Mouse (Mus musculus): ENCODE results near the gene Lbx2.

Gene Lbx2

DNA sequence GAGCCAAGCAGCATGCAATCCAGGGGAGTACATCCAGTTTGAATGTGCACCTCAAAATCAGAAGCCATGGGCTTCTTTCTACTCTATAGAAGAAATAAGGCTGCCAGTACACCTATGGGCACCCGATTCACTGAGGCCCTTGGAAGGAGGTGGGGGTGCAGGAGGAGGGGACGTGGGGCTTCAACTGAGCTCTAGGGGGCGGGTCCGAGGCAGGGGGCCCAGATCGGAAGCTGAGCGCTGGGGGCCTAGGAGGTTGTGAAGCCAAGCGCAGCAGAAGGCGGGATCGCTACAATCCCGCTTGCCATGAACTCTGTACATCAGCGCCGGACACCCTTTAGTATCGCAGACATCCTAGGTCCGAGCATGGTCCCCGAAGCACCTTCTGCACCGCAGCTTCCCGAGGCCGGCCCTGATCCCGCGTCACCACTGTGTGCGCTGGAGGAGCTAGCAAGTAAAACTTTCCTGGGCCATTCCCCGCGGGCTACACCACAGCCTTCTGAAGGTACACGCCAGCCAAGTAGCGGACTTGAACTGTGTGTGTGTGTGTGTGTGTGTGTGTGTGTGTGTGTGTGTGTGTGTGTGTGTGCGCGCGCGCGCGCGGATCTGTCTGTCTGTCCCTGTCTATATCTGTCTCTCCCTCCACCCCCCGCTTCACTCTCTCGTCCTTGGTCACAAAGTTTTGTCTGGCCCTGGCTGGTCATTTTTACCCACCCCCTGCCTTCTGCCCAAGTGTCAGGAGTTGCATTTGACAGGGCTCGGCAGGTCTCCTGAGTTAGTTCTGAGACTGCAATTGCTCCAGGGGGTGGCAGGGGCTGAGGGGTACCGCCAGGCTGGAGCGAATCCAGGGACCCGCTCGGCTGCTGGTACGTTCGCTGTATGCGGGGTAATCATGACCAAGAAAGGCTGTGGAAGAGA is at the start of gene Lbx2:
Lbx2 (plus strand) TSS at position 247 of the 915 bp plus-strand sequence.
- DNase-seq: no peak

DNA sequence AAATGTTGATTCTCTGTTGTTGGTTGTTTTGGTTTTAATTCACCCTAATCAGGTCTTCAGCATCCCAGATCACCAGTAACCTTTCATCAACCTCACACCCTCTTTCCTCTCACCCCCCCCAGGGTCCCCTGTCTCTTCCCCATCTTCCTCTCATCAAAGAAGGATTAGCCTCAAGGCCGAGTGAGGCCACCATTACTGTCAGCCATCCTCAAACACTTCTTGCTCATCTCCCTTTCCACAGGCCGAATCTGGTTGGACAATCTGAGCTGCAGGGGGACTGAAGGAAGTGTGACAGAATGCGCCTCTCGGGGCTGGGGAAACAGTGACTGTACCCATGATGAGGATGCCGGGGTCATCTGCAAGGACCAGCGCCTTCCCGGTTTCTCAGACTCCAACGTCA is 49.0 kb upstream of the Lbx2 start:
- DNase-seq: no peak

DNA sequence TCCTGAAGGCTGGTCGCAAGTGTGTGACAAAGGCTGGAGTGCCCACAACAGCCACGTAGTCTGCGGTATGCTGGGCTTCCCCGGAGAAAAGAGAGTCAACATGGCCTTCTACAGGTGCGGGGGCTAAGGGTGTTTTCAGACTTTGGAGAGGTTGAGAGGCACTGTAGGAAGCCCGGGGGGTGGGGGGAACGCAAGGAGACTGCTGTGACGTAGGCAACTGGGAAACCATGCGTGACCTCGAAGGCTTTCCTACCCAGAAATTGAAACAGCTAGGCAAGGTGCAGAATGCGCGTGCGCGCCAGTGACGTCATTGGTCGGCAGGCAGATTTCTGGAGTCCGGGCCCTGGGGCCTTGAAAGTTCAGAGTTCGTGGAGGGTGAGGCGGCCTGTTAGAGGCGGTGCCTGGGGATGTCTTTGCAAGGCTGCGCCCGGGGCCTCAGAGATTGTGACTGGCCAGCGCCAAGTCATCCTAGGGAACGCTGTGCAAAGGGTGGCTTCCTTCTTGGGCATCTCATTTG is 47.6 kb upstream of the Lbx2 start:
- DNase-seq: peak; percentile 93 to 97

DNA sequence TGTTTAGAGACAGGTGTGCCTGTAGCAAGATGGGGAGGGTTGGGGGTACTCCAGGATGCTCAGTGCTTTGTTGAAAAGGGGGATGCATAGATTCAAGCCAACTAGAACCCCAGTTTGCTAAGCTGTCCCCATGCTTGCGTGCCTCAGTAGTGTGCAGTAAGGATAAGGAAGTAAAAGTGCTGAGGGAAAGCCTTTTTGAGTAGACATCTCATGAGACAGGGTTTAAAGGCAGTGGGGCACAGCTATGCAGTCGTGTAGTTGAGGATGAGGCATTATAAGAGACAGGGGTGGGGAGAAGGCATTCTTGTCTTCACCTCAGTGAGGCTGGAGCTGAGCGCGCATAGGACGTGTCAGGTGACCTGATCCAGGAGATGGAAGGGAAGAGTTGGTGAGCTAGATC is 45.6 kb upstream of the Lbx2 start:
- no peak for DNase-seq

DNA sequence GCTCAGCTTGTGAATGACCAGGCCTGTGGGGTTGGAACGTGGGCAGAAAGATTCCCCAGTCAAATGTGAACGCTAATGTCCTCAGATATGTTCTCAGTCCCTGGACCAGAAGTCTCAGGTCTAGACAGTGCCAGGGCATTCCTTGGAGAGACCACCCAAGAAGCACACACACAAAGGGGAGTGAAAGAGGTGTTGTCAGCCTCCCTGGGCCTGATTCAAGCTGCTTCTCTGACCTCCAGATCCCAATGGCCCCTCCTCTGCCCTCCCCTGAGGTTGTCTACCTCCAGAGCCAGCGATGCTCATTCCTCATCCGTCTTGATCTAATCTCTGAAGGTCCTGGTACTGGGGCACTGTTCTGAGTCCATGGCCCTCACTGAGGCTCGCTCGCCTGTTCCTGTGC is 42.6 kb upstream of the Lbx2 start:
- DNase-seq: no peak

DNA sequence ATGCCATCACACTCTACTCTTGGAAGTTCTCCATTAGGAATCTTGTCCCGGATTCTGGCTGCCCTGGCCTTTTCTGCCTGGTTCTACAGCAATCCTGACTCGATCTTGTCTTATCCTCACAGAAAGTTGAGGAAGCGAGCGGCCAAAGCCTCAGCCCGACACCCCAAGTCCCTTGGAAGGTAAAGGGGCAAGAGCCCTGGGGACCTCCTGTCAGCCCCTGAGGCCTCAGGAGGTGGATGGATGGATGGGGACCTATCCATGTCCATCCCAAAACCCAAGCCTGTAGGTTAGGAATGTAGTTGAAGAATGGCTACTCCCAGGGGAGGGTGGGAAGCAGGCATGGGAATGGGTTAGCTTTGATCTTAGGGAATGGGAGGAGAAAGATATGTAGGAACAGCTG is 42.2 kb upstream of the Lbx2 start:
- no peak for DNase-seq

DNA sequence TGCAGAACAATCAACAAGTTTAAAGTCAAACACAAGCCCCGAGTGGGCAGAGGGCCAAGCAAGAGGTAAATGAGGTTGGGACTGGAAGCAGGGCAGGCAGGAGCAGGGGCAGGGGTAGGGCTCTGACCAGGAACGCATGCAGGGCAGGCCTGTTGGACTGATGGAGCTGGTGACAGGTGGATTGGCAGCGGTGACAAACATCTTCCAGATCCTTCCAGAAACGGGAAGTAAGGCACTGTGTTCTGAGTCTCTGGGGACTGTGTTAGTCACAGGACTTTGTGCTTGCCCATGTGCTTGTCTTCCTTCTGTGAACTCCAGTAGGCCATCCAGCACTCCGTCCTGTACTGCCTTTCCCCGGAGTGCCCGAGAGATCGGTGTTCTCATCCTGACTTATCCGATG is 41.4 kb upstream of the Lbx2 start:
- no peak for DNase-seq

- no peak for DNase-seq
These were observed 36.8 kb upstream of the Lbx2 start for GRCm38 (mm10) chr6:83049367-83049766.

DNA sequence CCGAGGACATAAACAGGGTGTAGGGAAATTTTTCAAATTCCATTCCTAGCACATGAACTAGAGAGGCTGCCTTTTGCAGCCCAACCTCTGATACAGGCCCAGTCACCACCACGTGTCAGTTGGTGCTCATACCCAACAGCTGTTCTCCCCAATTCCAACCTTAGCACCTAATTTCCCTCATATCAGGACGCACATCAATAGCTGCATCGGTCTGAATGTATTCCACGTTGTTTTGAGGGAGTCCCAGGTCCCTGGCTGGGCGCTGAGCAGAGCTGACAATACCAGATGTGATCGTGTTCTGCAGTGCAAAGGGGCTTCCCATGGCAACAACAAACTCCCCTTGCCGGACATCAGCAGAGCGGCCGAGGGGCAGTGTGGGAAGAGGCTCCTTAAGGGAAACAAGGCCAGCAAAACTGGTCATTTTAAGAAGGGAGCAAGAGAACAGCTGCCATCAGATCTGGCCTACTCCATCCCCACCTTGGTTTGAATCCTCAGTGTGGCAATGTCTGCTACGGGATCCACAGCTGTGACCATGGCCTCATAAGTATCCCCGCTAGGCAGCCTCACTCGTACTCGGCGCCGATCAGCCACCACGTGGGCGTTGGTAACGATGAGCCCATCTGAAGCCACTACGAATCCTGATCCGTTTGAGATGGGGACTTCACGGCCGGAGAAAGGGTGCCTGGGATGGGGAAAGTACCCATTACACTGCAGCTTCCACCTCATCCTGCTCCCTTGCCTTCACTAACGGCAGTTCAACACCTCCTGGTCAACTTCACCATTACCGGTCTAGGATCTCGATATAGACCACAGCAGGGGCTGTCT is 32.8 kb upstream of the Lbx2 start:
- DNase-seq: no peak

- peak; percentile 97 to 98 for DNase-seq
These were observed 31.9 kb upstream of the Lbx2 start, which contains the start of gene Aup1 for GRCm38 (mm10) chr6:83054074-83054851. Gene Aup1 (plus strand): TSS chr6:83054521.

DNA sequence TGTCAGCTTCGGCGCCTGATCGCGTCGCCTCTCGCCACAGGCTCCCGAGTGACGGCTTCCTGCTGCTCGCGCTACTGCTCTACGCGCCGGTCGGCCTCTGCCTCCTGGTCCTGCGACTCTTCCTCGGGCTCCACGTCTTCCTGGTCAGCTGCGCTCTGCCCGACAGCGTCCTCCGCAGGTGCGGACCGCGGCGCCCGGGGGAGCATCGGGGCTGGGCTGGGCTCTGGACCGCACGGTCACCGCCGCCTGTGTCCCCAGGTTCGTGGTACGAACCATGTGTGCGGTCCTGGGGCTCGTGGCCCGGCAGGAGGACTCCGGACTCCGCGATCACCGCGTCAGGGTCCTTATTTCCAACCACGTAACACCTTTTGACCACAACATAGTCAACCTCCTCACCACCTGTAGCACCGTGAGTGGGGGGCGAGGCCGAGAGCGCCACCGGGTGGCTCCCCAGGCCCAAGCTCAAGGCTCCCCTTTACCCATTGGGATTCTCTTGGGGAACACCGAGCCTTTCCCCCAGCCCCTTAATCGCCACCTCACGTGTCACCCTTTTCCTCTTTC is 31.2 kb upstream of the Lbx2 start, which contains the start of gene Htra2:
Htra2 (minus strand) TSS at position 403 of the 561 bp plus-strand sequence.
- no peak for DNase-seq

DNA sequence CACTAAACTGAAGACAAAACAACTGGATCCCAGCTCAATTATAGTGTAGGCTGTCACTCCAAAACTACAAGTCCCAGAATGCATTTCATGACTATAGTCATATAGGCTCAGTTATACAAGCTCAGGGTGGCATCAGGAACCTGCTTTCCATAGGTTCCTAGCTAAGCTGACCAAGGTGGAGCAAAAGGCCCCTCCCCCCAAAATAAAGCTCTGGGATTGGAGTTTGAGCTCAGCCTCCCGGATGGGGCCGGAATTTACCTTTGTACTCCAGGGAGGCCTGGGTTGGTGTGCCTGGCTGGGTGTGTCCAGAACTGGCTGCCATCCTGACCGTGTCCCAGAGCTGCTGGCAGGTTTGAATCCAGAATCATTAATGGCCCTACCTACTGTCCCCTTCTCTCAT is 28.4 kb upstream of the Lbx2 start, which contains the start of gene Dqx1:
Dqx1 (plus strand) TSS at position 55 of the 400 bp plus-strand sequence.
- peak; percentile 85 to 87 for DNase-seq

DNA sequence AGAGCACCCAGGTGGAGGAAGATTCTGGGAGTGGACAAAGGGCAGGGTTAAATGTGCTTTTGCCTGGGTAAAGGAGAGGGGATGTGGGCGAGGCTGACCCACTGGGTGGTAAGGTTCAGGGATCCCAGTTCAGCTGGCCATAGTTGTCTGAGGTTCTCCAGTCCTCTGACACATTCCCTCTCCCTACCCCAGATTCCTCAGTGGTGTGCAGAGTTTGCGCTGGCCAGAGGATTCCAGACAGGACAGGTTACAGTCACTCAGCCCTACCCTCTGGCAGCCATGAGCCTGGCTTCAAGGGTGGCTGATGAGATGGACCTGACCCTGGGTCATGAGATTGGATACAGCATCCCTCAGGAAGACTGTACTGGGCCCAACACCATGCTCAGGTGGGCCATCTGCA is 27.4 kb upstream of the Lbx2 start:
- no peak for DNase-seq

- DNase-seq: no peak
These were observed 20.2 kb upstream of the Lbx2 start for GRCm38 (mm10) chr6:83065995-83066394.

DNA sequence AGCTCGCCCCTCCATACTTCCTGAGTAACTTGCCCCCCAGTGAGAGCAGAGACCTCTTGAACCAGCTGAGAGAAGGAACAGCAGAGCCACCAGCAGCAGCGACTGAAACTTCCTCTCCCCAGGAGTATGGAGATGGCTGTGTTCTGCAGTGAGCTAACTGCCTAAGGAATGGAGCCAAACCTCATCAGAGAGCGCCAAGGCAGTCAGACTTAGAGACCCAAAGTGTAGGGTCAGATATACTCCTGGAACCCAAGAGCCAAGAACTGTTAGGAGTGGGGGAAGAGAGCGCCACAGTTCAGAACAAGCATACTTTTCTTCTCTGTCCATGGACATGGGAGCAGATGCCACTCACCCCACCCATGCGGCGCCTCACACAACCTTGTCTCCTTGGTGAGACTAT is 19.7 kb upstream of the Lbx2 start:
- DNase-seq: no peak

- DNase-seq: no peak
These were observed 17.9 kb upstream of the Lbx2 start for GRCm38 (mm10) chr6:83068221-83068620.

DNA sequence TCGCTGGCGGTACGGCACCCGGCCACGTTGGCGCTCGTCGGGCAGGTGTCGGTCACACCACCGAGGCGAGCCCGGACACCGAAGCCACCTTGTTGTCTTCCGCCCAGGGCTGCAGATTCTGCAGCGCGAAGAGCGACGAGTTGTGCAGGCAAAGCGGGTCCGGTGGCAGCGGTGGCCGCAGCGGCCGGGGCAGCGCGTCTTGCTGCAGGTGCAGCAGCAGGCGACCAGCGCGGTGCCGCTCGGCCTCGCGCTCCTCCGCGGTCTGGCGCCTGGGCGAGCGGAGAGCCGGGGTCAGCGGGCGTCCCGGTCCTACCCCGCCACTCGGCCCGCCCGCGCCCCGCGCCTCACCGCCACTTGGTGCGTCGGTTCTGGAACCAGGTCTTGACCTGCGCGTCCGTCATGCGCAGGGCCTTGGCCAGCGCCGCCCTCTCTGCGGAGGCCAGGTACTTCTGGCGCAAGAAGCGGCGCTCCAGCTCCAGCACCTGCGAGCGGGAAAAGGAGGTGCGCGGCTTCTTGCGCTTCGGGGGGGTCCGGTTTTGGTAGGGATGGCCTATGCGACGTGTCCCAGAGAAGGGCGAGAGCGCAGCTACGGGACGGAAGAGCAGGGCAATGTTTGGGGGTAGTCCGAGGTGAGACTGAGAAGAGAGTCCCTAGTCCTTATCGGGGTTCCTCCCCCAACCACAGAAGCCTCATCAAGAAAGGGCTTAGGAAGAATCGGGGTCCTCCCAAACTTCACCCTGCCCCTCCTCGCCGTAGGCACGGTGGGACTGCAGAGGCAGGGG is 17.3 kb upstream of the Lbx2 start:
- DNase-seq: peak in 1 of 2 experiments; percentile 30

DNA sequence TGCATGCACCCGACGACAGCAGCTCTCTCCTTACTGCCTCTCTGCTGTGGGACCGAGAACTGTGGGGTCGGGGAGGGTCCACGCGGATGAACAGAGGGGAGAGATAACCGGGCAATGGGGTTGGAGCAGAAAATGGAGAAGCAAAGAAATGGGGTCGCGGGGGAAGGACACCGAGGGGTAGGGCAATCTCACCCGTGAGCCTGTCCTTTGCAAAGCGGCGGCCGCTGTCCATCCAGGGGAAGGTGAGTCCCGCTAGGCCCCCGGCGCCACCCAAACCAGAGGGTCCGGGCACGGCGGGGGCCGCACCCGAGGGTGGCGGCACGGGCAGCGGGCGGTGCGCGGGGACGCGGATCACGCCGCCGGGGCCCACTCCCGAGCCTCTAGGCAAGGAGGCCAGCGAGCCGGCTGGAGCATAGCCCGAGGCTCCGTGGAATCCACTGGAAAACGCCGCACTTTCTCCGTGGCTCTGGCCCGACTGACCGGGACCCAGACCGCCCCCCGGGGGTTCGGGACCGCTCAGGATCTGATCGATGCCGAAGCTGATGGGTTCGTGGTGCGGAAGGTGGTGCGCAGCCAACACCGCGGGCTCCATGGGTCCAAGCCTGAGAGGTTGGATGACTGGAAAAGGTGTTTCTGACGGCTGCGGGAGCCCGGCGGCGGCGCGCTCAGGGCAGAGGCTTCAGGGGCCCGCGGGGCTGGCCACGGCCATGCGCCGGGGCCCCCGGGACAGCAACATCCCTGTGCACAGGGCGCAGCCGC is 16.5 kb upstream of the Lbx2 start:
- no peak for DNase-seq

GRCm38 (mm10) chr6:83070247-83070310 is 16.1 kb upstream of the Lbx2 start, which contains the start of gene Tlx2:
Gene Tlx2 (minus strand): TSS chr6:83070293.
- DNase-seq: no peak

DNA sequence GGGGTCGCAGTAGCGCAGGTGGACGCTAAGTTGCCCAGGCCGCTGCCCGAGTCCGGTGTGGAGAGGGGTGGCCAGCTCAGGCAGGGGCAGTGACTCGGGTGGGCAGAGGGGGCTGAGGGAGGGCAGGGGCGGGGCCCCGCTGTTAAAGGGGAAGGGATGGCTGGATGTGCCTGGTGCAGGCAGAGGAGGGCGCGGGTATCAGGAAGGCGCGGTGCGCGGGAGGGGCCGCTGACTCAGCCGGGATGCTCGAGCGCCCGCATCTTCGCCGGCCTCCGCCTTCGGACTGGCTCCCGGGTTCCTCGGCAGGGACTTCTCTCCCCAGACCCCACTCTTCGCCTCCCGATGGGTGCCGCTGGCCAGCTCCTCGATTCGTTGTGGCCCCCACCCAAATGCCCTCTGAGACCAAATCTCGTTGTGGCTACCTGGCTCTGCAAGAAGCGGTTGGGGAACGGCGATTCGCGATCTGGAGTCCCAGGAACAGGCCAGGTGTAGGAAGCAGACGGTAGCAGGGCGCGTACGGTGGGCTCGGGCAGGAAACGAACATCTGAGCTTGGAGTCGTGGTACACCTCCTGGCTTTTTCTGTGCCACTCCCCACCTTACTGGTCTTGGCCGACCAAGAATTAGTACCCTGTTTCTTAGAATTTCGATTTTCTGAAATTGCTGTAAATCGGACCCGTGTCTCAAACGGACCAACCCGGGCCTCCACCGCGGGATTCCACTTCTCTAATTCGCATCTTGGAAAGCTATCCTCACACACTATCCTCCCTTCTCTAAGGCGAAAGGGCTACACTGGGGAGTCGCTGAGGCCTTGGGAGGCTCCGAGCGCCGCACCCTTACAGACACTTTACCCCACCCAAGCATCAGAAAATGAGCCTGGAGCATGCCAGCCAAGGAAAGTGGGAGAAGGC is 15.6 kb upstream of the Lbx2 start:
- no peak for DNase-seq
